Mouse (Mus musculus): Measurements from ENCODE around the gene Ccser1.

- TF ChIP-seq GATA1 (IDR thresholded peaks at IDR 0.05; ENCODE audit: low read length) = no peak
- no peak for TF ChIP-seq TAL1 (IDR thresholded peaks at IDR 0.05; ENCODE audit: low read length)
Observed at GRCm38 (mm10) chr6:61621707-61622106, 441.6 kb downstream of the Ccser1 start.
